Mouse (Mus musculus) lung, embryonic 16.5 days (tissue): ENCODE measurements around the gene Lancl3. TPM values are rescaled to one million over a fixed set of nuclear protein-coding genes. Genes with fewer than 3 reads are reported as not detected.
A peak's percentile ranks its signal among the peaks of the same experiment; 100 is the strongest.

Experiments
- ATAC-seq: fragments of 200-750 bp; cut with Nextera tagmentation; 2 replicates; pipeline ENCODE4 v1.8.0; 2017; ENCODE audit warnings: low read depth, mild to moderate bottlenecking, moderate library complexity
- H3K27ac ChIP-seq: fragments of 300-500 bp; sonication (generic); 2 replicates; pipeline ENCODE4 v1.5.1; 2014; ENCODE audit warnings: mild to moderate bottlenecking, control low read depth, low read length
- H3K27me3 ChIP-seq: fragments of 300-500 bp; sonication (generic); 2 replicates; pipeline ENCODE4 v1.6.1; 2014; ENCODE audit warnings: low read depth, low read length, mixed read lengths; ENCODE audit not compliant: control insufficient read depth, insufficient read depth
- H3K36me3 ChIP-seq: fragments of 300-500 bp; sonication (generic); 2 replicates; pipeline ENCODE4 v1.6.1; 2014; ENCODE audit warnings: low read length; ENCODE audit not compliant: control insufficient read depth, insufficient read depth
- H3K4me1 ChIP-seq: fragments of 300-500 bp; sonication (generic); replicated peaks from 2 replicates; pipeline ENCODE4 v1.6.1; 2014; ENCODE audit warnings: low read length, mixed read lengths; ENCODE audit not compliant: control insufficient read depth, insufficient read depth
- H3K4me2 ChIP-seq: fragments of 300-500 bp; sonication (generic); 2 replicates; pipeline ENCODE4 v1.6.1; 2014; ENCODE audit warnings: low read depth, low read length, control low read depth
- H3K4me3 ChIP-seq: fragments of 300-500 bp; sonication (generic); 2 replicates; pipeline ENCODE4 v1.5.1; 2014; ENCODE audit warnings: mild to moderate bottlenecking, low read length, control low read depth
- H3K9ac ChIP-seq: fragments of 300-500 bp; sonication (generic); 2 replicates; pipeline ENCODE4 v1.6.1; 2014; ENCODE audit warnings: low read length, control low read depth
- H3K9me3 ChIP-seq: fragments of 300-500 bp; sonication (generic); 2 replicates; pipeline ENCODE4 v1.6.1; 2016; ENCODE audit warnings: low read length; ENCODE audit not compliant: control insufficient read depth
- WGBS: fragments of 180-500 bp; shearing (Covaris S2); extraction: QIAGEN DNeasy Blood & Tissue Kit; methylation state at CpG from one replicate; pipeline ENCODE4 v1.1.7; 2014; 5-methylcytosine and 5-hydroxymethylcytosine counted together
- polyA plus RNA-seq: library from polyadenylated mRNA; unstranded; fragments of >200 nt; fragmentation: Nextera tagmentation; extraction: Ambion mirVana; gene quantifications from 2 replicates; pipeline ENCODE4 v1.2.1, GENCODE M21; 2015

Gene Lancl3
- polyA plus RNA-seq: 0.93 and 1.1 TPM in 2 replicates

DNA sequence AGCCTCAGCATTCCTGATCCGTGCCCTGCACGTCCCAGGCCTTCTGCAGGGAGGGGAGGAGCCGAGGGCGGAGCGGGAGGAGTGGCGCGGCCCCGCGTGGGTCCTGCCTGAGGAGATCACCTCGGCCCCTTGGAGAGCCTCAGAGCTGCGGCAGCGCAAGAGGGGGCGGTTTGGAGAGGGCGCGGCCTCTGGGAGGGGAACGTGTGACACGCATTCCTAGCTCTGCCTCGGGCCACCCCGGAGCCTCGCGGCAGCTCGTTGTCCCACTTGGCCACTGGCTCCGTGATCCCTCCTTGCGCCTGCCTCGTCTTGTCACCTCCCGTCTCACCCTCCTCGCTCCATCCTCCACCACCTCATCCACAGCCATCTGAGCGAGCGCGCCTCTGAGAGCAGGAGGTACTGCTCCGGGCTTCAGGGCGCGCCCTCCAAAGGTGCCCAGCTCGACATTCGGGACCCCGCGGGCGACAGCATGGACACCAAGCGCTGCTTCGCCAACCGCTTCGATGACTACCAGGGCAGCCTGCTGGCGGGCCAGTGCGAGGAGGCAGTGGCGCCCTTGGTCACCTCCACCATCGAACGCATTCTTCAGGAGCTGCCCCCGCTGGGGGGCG is at the start of gene Lancl3:
Gene Lancl3, plus strand, starts transcription at position 142 of the 611 bp plus-strand sequence.
- Histone ChIP-seq H3K27me3 (no peaks in the 10 kb centered on the region), H3K9me3 (no peaks in the 10 kb centered on the region), H3K4me1 (no peaks in the 10 kb centered on the region), H3K27ac (no peak within 1 kb of the TSS), H3K4me3 (peak within 1 kb of the TSS; percentile 47), H3K4me2 (peak within 1 kb of the TSS; percentile 70), H3K36me3 (no peaks in the 10 kb centered on the region), H3K9ac (peak within 1 kb of the TSS; percentile 54)
- peak; percentile 84 for ATAC-seq
- 8% methylated on average over 37 of the region's 49 CpGs for WGBS

GRCm38 (mm10) chrX:9179011-9179410 is 20.7 kb upstream of the Lancl3 start:
- H3K4me2 ChIP-seq: no peak overlapping the region
- no peaks in the 10 kb centered on the region for H3K9me3 ChIP-seq
- H3K4me3 ChIP-seq: no peak overlapping the region
- no peak for ATAC-seq
- no peaks in the 10 kb centered on the region for H3K36me3 ChIP-seq
- H3K9ac ChIP-seq: no peak overlapping the region
- 51% methylated on average over 2 of the region's 2 CpGs for WGBS
- H3K27me3 ChIP-seq: no peaks in the 10 kb centered on the region
- H3K4me1 ChIP-seq: no peaks in the 10 kb centered on the region
- H3K27ac ChIP-seq: no peak overlapping the region

DNA sequence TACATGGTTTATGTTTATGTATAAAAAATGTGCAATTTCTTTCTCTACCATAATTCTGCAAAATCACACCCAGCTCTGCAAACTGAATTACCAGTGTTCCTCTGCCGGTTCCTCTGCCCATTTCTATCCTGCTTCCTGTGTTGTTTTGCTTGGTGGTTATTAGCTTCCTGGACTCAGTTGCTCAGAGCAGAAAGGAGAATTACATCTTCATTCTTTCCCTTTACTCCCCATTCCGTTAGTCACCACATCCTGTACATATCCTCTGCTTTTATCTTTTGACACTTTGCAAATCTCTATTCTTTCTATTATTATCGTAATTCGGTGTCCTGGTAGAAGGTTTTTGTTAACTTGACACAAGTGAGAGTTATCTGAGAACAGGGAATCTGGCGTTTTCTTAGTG is 18.1 kb upstream of the Lancl3 start:
- ATAC-seq: no peak

GRCm38 (mm10) chrX:9200380-9200917 is 747 bp downstream of the Lancl3 start:
- H3K36me3 ChIP-seq: no peaks in the 10 kb centered on the region
- no peaks in the 10 kb centered on the region for H3K27me3 ChIP-seq
- ATAC-seq: peak; percentile 70
- no peak overlapping the region for H3K27ac ChIP-seq
- H3K4me3 ChIP-seq: peak overlapping the region; percentile 47
- whole genome bisulfite sequencing: 14% methylated on average over 42 of the region's 72 CpGs
- H3K9ac ChIP-seq: peak overlapping the region; percentile 54
- H3K4me1 ChIP-seq: no peaks in the 10 kb centered on the region
- peak overlapping the region; percentile 70 for H3K4me2 ChIP-seq
- H3K9me3 ChIP-seq: no peaks in the 10 kb centered on the region

More for the DNA sequence above, 18.1 kb upstream of the Lancl3 start:
- Histone ChIP-seq H3K27me3 (no peaks in the 10 kb centered on the region), H3K9me3 (no peaks in the 10 kb centered on the region), H3K4me2 (no peak overlapping the region), H3K27ac (no peak overlapping the region), H3K36me3 (no peaks in the 10 kb centered on the region), H3K9ac (no peak overlapping the region), H3K4me1 (no peaks in the 10 kb centered on the region), H3K4me3 (no peak overlapping the region)
- 69% methylated on average over 5 of the region's 5 CpGs for WGBS

GRCm38 (mm10) chrX:9201954-9202353 is 2.3 kb downstream of the Lancl3 start:
- H3K27ac ChIP-seq: no peak overlapping the region; the same call in 1 of the 2 replicates
- 43% methylated on average over 2 of the region's 2 CpGs for WGBS
- no peaks in the 10 kb centered on the region for H3K36me3 ChIP-seq
- no peaks in the 10 kb centered on the region for H3K27me3 ChIP-seq
- H3K4me2 ChIP-seq: no peak overlapping the region
- no peak for ATAC-seq
- H3K4me1 ChIP-seq: no peaks in the 10 kb centered on the region
- H3K4me3 ChIP-seq: no peak overlapping the region
- no peaks in the 10 kb centered on the region for H3K9me3 ChIP-seq
- H3K9ac ChIP-seq: no peak overlapping the region

DNA sequence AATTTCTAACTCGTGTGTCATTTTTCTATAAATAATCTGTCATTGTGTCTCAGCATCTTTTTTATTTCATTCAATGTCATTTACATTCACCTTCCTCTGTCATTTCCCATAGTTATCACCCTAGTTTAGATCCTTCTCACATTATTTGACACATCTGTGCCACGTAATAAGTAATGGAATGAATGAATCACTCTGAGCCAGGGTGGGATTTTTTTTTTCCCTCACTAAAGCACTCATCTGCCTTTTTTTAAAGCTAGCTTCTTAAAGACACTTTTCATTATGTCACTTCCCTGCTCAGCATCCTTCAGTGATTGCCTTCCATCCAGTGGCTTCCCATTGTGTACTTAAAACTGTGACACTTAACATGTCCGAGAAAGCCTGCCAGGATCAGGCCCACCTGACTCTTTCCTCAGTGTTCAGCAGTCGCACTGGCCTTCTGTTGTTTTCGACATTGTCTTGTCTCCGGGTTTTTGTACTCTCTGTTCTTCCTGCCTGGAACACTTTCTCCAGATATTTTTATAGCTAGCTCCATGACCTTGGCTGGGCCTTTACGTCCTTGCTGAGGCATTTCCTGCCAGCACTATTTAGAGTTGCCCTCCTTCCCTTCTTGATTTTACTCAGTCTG is 3.2 kb downstream of the Lancl3 start:
- H3K4me3 ChIP-seq: no peak overlapping the region
- 51% methylated on average over 7 of the region's 7 CpGs for WGBS
- no peaks in the 10 kb centered on the region for H3K9me3 ChIP-seq
- no peak overlapping the region for H3K9ac ChIP-seq
- H3K27ac ChIP-seq: no peak overlapping the region; the same call in 1 of the 2 replicates
- H3K4me1 ChIP-seq: no peaks in the 10 kb centered on the region
- ATAC-seq: no peak
- H3K36me3 ChIP-seq: no peaks in the 10 kb centered on the region
- H3K27me3 ChIP-seq: no peaks in the 10 kb centered on the region
- no peak overlapping the region for H3K4me2 ChIP-seq

- Histone ChIP-seq H3K27ac (no peak overlapping the region), H3K4me3 (no peak overlapping the region), H3K9me3 (no peaks in the 10 kb centered on the region), H3K4me1 (no peaks in the 10 kb centered on the region), H3K4me2 (no peak overlapping the region), H3K36me3 (no peaks in the 10 kb centered on the region), H3K9ac (no peak overlapping the region), H3K27me3 (no peaks in the 10 kb centered on the region)
- 76% methylated on average over 2 of the region's 2 CpGs for WGBS
- no peak for ATAC-seq
Measured at GRCm38 (mm10) chrX:9205121-9205520, 5.4 kb downstream of the Lancl3 start.

GRCm38 (mm10) chrX:9216244-9216643 is 16.5 kb downstream of the Lancl3 start:
- no peak overlapping the region for H3K9ac ChIP-seq
- no peaks in the 10 kb centered on the region for H3K27me3 ChIP-seq

DNA sequence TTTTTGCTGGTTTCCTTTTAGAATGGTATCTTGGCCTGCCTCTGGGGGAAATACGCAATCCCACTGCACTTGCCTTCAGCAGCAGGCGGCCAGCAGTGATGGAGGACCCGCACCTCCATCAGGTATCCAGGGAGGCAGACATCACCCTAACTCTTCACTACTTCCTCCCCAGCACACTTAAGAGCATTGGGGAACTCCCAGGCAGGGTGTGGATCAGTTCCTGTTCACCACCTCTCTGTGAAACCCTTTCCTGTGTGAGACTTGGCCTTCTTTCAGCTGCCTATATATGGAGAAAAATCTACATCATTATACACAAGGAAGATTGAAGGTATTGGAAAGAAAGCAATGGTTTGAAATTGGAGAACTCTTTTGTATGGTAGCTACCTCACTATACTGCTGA is 19.9 kb downstream of the Lancl3 start:
- ATAC-seq: no peak
- WGBS: 78% methylated on average over 3 of the region's 3 CpGs
- no peak overlapping the region for H3K4me3 ChIP-seq
- no peaks in the 10 kb centered on the region for H3K9me3 ChIP-seq
- no peak overlapping the region for H3K9ac ChIP-seq
- no peak overlapping the region for H3K4me2 ChIP-seq
- no peak overlapping the region for H3K27ac ChIP-seq
- H3K27me3 ChIP-seq: no peaks in the 10 kb centered on the region
- no peaks in the 10 kb centered on the region for H3K36me3 ChIP-seq
- H3K4me1 ChIP-seq: no peaks in the 10 kb centered on the region

More at GRCm38 (mm10) chrX:9216244-9216643, 16.5 kb downstream of the Lancl3 start:
- Histone ChIP-seq H3K36me3 (no peaks in the 10 kb centered on the region), H3K4me1 (no peaks in the 10 kb centered on the region), H3K27ac (no peak overlapping the region), H3K4me3 (no peak overlapping the region), H3K9me3 (no peaks in the 10 kb centered on the region), H3K4me2 (no peak overlapping the region)
- no peak for ATAC-seq
- 79% methylated on average over 2 of the region's 2 CpGs for WGBS
